Mouse (Mus musculus) hindlimb bud, embryonic 11.5 days (tissue): ENCODE data around the gene A930017K11Rik.
A peak's percentile ranks its signal among the peaks of the same experiment; 100 is the strongest.

Experiments used
- DNase-seq: peaks from one replicate; pipeline ENCODE4 v3.0.0-alpha.2; 2012; ENCODE audit warnings: low read depth, low spot score; ENCODE audit errors: extremely low spot score

Gene A930017K11Rik

DNA sequence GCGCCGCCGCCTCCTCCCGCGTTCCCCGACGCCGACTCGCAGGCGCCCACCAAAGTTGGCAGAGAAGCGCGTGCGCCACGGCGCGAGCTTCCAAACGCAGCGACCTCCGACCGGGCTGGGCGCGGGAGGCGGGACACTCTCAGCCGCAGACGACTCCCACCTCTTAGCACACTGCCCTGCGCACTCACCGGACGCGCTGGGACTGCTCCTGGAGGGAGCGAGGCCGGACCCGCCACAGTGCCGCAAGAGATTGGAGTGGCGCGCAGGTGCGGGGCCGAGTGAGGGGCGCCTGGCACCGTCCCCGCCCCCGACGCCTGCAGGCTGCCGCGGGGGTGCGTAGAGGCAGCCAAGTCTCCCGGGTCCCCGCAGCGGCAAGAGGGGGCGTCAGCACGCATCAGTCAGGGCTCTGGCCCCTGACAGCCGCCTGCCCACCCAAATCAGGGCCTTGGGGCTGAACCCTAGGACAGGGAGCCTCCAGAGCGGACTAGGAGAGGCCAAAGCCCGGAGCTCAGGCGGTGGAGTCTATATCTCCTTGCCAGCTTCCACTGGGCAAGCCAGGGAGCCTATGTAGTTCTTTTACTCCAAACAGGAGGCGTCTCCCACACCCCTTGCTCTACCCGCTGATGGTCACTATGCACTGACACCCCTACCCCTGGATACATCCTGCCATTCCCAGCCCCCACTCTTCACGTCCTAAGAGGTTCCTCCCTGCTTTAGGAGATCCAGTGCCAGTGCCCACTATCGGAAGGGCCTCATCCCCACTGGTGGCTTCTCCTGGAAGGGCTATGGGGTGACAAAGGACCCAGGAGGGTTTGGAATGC lies at the start of gene A930017K11Rik:
A930017K11Rik (minus strand) TSS at position 763 of the 821 bp plus-strand sequence.
- DNase-seq: no peak

DNA sequence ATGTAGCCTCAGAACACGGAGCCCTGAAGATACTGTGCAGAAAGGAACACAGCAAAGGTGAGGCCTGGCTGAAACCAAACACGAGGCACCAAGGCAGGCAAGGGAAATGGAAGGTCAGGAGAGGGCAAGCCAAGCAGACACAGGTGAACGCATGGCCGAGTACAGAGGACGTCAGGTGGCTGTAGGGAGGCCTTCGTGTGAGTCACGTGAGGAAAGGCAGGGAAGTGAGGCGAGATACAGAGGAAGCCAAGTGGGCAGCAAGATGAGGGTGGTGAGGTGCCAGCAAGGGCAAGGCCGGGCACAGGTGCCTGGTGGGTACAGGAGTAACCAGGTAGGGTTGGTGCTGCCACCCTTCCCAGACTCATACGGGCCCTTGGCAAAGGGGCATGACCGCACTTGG lies 46.1 kb upstream of the A930017K11Rik start:
- DNase-seq: no peak

DNA sequence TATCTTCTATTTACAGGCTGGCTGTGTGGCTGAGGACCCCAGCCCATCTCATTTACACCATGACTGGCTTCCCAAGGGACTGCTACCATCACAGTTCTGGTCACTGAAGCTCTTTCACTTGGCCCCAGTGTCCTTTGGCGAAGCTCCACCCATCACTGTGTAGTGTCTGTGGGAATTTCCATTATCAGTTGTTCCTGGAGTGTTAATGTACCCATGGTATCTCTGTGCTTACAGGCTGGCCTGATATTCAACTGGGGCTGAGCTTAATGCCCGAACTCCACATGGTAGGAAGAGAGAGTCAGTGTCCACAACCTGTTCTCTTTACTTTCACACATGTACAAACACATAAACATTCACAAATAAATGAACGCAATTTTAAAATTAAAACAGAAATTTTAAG lies 41.1 kb upstream of the A930017K11Rik start:
- no peak for DNase-seq

DNA sequence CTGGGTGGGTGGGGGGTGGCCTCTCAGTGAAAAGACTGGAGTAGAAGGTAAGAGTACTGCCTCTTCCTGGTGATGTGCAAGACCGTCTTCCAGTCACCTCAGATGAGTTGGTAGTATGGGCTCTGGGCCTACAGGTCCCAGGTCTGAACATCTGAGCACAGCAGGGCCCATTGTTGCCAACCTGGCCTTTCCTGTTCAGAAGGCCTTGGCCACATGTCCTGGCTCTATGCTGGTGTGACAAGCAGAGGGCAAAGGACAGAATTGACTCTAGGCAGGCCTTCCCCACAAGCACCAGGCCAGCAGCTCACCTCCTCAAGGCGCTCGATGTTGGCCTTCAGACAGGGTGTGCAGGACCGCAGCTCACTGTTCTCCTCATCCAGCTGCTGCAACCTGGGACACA lies 39.9 kb upstream of the A930017K11Rik start:
- DNase-seq: no peak

DNA sequence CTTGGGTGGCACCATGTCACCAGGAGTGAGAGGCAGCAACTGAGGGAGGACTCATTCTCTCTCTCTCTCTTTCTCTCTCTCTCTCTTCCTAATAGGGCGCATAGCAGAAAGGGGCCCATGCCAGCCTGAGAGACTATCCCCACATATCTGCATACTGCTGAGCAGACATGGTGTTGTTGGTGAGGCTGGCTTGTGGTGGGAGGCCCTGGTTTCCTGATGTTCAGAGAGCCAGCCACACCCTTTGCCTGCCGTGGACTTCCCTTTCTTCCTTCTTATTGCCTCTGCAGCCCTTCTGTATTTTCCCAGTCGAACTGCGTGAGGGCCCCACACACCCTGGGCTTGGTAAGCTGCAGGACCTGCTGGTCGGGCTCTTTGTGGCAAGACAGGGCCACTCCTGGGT lies 38.0 kb upstream of the A930017K11Rik start:
- DNase-seq: no peak

DNA sequence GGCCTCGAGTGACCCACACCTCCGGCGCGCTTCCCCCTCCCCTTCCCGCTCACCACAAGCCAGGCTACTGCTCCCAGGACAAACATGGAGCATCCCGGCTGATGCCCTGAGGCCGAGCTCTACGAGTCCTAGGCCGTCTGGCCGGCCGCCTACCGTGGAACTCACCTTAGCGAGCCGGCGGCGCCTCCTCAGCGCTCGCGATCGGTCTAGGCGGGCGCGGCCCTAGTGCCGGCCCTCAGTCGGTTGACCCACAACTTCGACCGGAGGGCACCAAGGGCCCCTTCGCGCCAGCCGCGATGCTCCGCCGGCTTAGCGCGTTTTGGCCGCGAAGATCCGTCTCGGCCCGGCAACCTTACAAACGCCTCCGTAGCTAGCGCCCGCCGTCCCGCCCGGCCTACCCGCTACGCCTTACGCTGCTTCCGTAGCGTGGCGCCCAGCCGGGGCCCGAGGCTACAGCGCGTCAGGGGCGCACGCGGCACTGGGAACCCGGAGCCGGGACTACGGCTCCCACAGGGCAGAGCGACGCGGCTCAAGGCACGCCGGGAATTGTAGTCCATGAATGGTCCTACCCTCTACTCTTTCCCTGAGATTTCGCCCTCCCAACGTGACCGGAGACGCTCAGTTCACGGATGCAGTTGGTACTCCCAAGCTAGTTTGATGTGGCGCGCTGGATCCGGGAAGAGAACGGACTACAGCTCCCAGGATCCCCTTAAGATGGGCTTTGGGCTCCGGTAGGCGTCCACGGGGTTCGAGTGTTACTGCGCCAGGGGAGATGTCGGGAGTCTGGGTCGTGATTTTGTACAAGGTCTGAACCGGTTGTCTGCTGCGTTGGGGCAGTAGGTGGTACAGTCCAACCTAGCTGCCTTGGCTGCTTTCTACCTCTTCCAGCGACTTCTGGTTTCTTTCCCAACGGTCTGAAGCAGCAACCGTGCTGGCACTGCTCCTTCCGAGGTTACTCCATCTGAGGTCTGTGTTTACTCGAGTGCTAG lies 33.2 kb upstream of the A930017K11Rik start, which contains the start of gene Capn15:
Capn15 (minus strand) TSS at position 491 of the 989 bp plus-strand sequence.
- DNase-seq: peak; percentile 94

DNA sequence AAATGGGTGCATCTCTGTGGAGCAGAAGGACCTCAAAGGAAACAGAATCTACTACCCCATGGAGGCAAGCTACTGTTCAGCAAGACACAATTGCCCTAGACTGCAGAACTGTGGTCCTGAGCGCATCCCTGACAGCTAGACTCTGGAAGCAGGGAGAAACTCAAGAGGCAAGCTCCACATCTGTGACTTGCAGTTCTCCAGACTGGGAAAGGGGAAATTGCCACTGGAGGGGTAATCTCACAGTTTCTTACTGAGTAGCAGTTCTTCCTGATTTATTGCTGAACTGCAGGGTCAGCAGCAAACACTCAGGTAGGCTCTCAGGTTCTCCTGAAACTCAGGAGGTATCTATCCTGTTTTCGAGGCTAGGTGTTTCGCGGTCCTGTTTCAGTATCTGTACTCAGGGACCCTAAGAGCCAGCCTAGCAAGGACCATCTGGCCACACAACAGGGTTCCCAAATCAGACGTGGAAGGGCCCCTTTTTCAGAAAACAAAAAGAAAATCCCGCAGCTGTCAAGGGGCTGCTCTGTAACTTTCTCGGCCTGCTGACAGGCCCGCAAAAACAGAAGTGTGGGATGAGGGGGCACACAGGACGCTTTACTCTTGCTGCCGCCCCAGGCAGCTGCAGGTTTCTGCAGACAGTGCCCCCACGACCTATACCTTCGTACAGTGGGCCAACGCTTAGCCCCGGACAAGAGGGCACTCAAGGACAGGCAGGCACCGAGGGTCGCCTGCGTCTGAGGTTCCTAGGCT lies 32.4 kb upstream of the A930017K11Rik start:
- DNase-seq: no peak

DNA sequence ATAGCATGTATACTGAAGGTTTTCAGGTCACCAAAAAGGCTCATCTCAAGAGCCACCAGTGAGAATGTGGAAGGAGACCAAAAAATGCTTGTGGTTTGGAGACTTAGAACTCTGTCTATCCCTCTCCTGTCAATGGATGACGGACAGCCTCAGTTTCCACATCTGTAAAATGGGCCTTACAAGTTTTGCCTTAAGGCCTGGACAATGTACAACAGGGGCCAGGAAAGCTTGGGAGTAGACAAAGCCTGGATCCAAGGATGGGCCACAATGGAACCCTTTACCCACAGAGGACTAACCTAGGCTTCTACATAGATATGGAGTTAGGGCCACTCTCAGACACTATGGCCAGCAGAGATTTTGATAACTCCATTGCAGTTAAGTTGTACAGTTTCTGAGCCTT lies 31.7 kb upstream of the A930017K11Rik start:
- no peak for DNase-seq

DNA sequence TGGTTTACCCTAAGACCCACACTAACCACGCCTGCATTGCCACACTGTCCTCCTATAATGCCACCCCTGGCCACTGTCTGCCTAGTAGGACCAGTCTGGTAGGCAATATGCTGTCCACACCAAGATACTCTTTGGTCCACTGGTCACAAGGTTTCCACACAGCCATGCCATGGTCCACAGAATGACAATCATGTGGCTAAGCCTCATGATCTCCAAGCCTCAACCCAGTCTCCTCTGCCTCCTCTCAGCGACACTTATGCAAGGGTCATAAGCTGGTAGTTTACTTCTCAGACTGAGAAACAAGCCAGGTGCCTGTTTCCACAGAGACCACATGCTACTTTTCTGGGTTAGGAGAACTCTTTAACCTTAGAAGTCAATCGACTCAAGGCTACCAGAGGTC lies 30.5 kb upstream of the A930017K11Rik start:
- DNase-seq: no peak

DNA sequence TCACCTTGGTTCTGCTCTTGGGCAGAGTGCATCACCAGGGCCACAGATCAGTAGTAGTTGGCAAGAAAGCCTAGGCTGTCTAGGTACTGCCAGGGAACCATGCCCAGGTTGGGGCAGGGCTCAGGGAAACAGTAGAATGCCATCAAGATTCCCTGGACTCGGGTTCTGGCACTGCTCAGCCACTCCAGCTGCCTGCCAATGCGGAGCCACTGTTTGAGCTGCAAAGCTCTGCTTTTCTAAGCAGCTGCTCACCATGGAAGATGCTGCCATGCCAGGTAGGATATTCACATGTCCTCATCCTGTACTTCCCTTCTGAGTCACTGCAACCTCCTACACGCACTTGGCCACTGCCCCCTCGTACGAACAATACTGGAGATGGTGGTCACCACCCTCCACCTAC lies 28.5 kb upstream of the A930017K11Rik start:
- no peak for DNase-seq

DNA sequence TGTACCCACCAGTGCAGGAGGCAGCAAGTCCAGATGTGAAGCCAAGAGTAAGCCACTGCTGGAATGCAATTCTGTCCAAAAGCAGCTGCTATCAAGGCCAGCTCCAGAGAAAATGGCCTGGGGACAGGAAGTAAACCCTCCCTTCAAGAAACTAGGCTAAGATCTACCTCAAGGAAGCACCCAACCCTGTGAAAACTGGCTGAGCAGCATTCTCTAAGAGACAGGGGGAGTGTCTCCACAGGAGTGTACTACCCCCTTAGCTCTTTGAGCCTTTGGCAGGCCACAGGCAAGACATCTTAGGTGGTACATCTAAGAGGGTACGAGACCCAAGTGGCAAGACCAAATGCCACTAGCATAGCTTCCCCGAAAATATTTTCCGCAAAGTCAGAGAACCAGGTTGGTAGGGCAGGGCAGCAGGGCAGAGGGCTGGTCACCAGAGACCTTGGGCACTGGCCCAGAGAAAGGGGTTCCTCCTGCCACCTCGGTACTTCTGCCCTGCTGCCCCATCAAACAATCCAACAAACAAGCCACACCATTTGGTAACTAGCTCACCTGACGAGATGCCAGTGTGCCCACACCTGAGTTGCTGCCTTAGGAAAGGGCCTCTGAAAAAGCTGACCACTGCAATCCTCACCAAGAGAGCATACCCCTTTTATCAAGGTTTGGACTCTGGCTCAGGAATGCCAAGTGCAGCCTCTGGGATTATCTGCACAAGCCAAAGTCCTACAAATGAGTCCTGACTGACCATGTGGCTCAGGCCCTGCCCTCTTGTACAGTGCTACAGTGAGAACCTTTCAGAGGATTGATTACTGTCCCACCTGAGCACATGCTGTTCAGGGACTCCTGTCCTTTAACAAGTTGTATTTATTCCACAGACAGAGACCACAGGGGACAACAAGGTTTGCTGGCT lies 27.7 kb upstream of the A930017K11Rik start:
- no peak for DNase-seq

DNA sequence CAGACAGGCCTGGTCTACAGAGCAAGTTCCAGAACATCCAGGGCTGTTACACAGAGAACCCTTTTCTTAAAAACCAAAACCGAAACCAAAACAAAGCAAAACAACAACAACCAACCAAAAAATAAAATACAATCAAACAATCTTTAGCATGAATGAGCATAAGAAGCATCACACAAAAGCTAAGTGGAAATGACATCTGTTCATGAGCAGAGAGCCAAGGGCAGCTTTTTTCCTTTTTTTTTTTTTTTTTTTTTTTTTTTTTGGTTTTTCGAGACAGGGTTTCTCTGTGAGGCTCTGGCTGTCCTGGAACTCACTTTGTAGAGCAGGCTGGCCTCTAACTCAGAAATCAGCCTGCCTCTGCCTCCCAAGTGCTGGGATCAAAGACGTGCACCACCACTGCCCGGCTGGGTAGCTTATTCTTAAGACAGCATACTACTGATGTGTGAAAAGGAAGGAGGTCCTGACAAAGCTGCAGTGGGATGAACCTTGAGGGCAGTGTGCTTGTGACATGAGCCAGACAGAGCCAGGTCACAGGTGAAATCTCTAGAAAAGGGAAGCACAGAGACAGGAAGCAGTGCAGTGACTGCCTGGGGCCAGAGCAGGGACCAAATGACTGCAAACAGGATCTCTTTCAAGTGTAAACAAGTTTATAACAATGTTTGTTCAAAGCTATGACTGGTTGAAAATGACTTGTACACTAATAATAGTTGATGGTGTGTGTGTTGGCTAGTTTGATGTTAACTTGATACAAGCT lies 18.8 kb upstream of the A930017K11Rik start:
- no peak for DNase-seq

DNA sequence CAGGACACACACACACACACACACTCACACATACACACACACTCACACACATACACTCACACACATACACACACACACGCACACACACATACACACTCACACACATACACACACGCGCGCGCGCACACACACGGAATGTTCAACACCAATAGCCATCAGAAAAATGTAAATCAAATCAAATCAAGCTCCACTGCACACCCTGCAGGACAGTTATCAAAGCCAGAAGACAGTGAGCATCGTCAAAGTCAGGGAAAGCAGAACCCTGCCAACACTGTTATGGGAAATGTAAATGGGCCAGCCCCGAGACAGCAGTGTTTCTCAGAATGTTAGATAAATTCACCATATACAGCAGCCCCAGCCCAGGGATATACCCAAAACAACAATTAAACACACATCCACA lies 18.1 kb upstream of the A930017K11Rik start:
- no peak for DNase-seq

DNA sequence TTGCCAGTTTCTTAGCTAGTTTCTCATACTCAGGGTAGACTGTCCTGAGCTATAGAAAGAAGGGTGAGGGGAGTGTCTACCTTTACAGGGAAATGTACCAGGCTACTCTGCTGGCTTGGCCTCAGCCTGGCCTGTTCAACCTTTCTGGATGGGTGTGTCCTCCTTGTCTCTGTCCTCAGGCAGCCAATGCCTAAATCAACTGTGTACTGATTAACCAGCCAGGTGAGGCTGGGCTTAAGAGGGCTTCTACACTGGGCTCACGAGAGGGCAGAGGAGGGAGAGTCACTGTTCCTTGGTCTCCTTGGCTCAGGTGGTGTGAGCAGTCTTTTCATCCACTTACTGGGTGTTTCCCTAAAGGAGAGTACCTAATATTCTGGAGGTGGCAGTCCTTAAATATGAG lies 15.8 kb upstream of the A930017K11Rik start:
- no peak for DNase-seq

DNA sequence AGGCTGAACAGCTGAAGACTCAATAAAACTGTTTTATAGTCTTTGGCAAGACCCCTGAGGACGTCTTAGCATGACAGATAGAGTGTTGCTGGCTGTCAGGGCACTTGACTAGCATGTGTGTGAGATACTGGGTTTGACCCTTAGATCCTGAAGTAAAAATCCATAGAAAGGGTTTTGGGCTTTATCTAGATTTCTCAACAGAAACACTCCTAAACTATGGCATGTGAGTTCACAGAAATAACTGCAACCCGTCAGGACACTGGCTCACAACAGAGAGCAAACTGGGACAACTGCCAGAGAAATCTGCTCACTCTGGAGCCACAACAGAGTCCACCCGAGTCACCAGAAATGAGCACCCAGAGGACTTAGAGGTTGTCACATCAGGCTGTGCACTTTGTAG lies 15.3 kb upstream of the A930017K11Rik start:
- DNase-seq: no peak

DNA sequence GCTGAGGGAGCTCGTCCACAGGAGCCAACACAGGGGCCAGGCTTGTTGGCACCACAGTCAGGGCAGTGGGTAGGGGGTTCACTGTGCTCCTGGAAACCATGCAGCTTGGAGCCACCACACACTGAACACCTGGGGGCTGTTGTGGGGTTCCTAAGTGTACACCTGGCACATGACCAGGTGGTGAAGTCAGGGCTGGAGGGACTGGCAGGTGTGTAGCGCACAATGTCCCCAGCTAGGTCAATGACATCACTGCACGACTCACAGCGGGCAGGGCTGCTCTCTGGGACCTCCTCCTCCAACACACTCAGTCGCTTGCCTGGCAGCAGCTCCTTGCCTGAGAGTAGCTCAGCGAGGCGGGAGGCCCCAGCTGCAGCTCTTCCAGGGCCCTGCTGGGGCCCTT lies 11.9 kb upstream of the A930017K11Rik start:
- DNase-seq: no peak

DNA sequence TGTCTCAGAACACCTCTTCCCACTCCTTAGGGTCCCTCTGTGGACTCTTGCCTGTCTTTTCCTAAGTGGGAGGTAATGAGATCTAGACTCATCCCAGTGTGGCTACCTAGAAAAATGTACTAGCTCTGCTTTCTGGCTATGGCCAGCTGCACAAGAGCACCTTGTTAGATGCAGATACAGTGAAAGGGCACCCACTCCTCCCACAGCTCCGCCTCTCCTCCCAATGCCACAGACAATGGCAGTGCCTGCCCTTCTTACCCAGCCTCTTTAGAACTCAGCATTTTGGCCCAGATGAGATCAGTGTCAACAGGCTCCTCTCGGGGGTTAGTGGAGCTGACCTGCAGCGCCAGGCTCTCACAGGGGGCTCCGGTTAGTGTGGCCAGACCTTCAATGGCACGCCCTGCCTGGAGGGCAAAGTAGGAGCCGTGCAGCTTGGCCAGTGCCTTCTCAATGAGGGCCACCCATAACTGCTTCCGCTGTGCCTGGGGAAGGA lies 10.1 kb upstream of the A930017K11Rik start:
- no peak for DNase-seq

DNA sequence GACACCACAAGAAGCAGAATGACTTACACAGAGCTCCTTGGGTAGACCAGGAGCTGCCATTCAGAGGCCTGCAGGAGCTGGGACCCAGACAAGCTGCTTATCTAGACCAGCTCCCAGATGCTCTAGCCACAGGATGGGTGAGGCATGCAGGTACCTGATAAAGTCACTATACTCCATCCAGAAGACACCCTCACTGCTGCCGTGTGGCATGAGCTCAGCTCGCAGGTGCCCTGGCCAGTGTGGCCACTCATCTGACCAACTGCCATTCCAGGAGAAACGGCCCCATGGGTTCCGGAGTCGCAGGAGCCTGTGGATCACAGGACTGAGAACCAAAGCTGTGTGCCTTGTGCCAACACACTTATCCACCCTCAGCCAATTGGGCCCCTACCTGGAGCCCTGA lies 9.2 kb upstream of the A930017K11Rik start:
- no peak for DNase-seq
